8 mouse cellular contexts compared by ENCODE assay signal in genomic region chr9:65101686-65102376, GRCm38 (mm10). TPM values are rescaled to one million over a fixed set of nuclear protein-coding genes. Genes with fewer than 3 reads are reported as not detected.
DNase-seq lines count a peak whose midpoint lies in the region; ATAC-seq and TF ChIP-seq lines count a peak whose summit lies in the region.

No protein-coding gene starts in this region.

- H3K36me3 ChIP-seq in kidney, adult 2 months (ENCODE audit: control insufficient read depth, insufficient read depth, low read length): no peaks in the 10 kb centered on the region
- H3K36me3 ChIP-seq in forebrain, embryonic 12.5 days (replicated peaks): no peaks in the 10 kb centered on the region
- H3K36me3 ChIP-seq in limb, embryonic 13.5 days: no peaks in the 10 kb centered on the region
- no peaks in the 10 kb centered on the region for H3K36me3 ChIP-seq in midbrain, postnatal 0 days (ENCODE audit: insufficient read depth, low read length)

- peaks cover 1% of the 10 kb centered on the region for H3K27me3 ChIP-seq in kidney, adult 2 months (replicated peaks; ENCODE audit: control insufficient read depth, insufficient read depth, low read length)
- H3K27me3 ChIP-seq in forebrain, embryonic 12.5 days: no peaks in the 10 kb centered on the region; the same call in 1 of the 2 replicates
- H3K27me3 ChIP-seq in limb, embryonic 13.5 days: 0 out of 2 replicates have a peak, but pooled peaks cover 3% of the 10 kb centered on the region
- H3K27me3 ChIP-seq in midbrain, postnatal 0 days (ENCODE audit: insufficient read depth, low read length): no peaks in the 10 kb centered on the region

- intact Hi-C loops in heart, postnatal 14 days (cut with DNase I): no loop called here

- under 1% methylated on average over 39 of the region's 39 CpGs for WGBS in kidney, adult 2 months
- under 1% methylated on average over 39 of the region's 39 CpGs for WGBS in forebrain, embryonic 12.5 days
- under 1% methylated on average over 39 of the region's 39 CpGs for WGBS in limb, embryonic 13.5 days
- under 1% methylated on average over 38 of the region's 39 CpGs for WGBS in midbrain, postnatal 0 days

- no peak for DNase-seq in kidney, adult 2 months
- no peak for DNase-seq in kidney, postnatal 25 days
- peak; percentile 73 for DNase-seq in brain, embryonic 14.5 days (ENCODE audit: low read depth)
- DNase-seq in heart, postnatal 14 days: peak; percentile 50 to 62
- peak; percentile 49 for DNase-seq in midbrain, postnatal 0 days (ENCODE audit: low spot score)
- DNase-seq in urinary bladder, postnatal 4 days (ENCODE audit: low spot score in 2 of 2): peak; percentile 63 to 71

- peak overlapping the region; percentile 40 for H3K4me3 ChIP-seq in kidney, adult 2 months (ENCODE audit: insufficient read depth, low read depth, low read length)
- peak overlapping the region; percentile 85 for H3K4me3 ChIP-seq in forebrain, embryonic 12.5 days (replicated peaks)
- peak overlapping the region; percentile 87 for H3K4me3 ChIP-seq in limb, embryonic 13.5 days
- peak overlapping the region; percentile 81 for H3K4me3 ChIP-seq in midbrain, postnatal 0 days (ENCODE audit: low read depth, low read length)

- H3K9me3 ChIP-seq in forebrain, embryonic 12.5 days: peaks cover 6% of the 10 kb centered on the region; the same call in 1 of the 2 replicates
- peaks cover 3% of the 10 kb centered on the region; the same call in 1 of the 2 replicates for H3K9me3 ChIP-seq in limb, embryonic 13.5 days
- no peaks in the 10 kb centered on the region for H3K9me3 ChIP-seq in midbrain, postnatal 0 days (ENCODE audit: low read length)

- peak overlapping the region; percentile 81 for H3K9ac ChIP-seq in forebrain, embryonic 12.5 days
- peak overlapping the region; percentile 88 for H3K9ac ChIP-seq in limb, embryonic 13.5 days
- H3K9ac ChIP-seq in midbrain, postnatal 0 days (replicated peaks; ENCODE audit: low read length, poor library complexity, severe bottlenecking): peak overlapping the region; percentile 96

- H3K4me2 ChIP-seq in forebrain, embryonic 12.5 days: peak overlapping the region; percentile 94
- H3K4me2 ChIP-seq in limb, embryonic 13.5 days (replicated peaks): peak overlapping the region; percentile 98
- peak overlapping the region; percentile 93 for H3K4me2 ChIP-seq in midbrain, postnatal 0 days (ENCODE audit: low read depth, low read length, poor library complexity, severe bottlenecking)

- TF ChIP-seq CTCF in kidney, adult 2 months (conservative IDR thresholded peaks at IDR 0.05; ENCODE audit: insufficient read depth, insufficient read length, low read depth, low read length): no peak
- no peak for TF ChIP-seq CTCF in brain, embryonic 14.5 days (IDR thresholded peaks at IDR 0.05; ENCODE audit: borderline replicate concordance, extremely low read depth, insufficient read depth, insufficient read length)
- no peak for TF ChIP-seq CTCF in midbrain, postnatal 0 days (IDR thresholded peaks at IDR 0.05)

- H3K4me1 ChIP-seq in kidney, adult 2 months (ENCODE audit: control insufficient read depth, insufficient read depth, low read length): 0 out of 2 replicates have a peak, but pooled peaks cover 3% of the 10 kb centered on the region
- H3K4me1 ChIP-seq in forebrain, embryonic 12.5 days: peaks cover 21% of the 10 kb centered on the region
- H3K4me1 ChIP-seq in limb, embryonic 13.5 days: peaks cover 42% of the 10 kb centered on the region
- 0 out of 2 replicates have a peak, but pooled peaks cover 6% of the 10 kb centered on the region for H3K4me1 ChIP-seq in midbrain, postnatal 0 days (ENCODE audit: insufficient read depth, low read length)

- H3K27ac ChIP-seq in kidney, adult 2 months (ENCODE audit: insufficient read depth, low read depth, low read length): no peak overlapping the region
- H3K27ac ChIP-seq in forebrain, embryonic 12.5 days: peak overlapping the region; percentile 83
- peak overlapping the region; percentile 83 for H3K27ac ChIP-seq in limb, embryonic 13.5 days
- H3K27ac ChIP-seq in midbrain, postnatal 0 days (ENCODE audit: low read depth, low read length): peak overlapping the region; percentile 91

- peak; percentile 73 for ATAC-seq in forebrain, embryonic 12.5 days (ENCODE audit: low FRiP score)
- peak; percentile 69 for ATAC-seq in limb, embryonic 13.5 days (ENCODE audit: low FRiP score, low read depth)
- ATAC-seq in midbrain, postnatal 0 days (ENCODE audit: low FRiP score): peak; percentile 74

- no peak for TF ChIP-seq POLR2A in kidney, adult 2 months (IDR thresholded peaks at IDR 0.05; ENCODE audit: low read depth, low read length)
- TF ChIP-seq POLR2A in brain, embryonic 14.5 days (IDR thresholded peaks at IDR 0.05; ENCODE audit: borderline replicate concordance, extremely low read depth, insufficient read depth, insufficient read length, poor library complexity, severe bottlenecking): 0 out of 2 replicates have a peak, but pooled peaks have one; percentile 11

RNA-seq across cellular contexts. Expression of gene Igdcc4, which starts 0.5 kb away (rescaled TPM):
- polyA plus RNA-seq in kidney, adult 2 months (2012; rRNA removed): 0.57 and 0.83 TPM in 2 replicates
- 26.2 and 33.3 TPM in 2 replicates for polyA plus RNA-seq in brain, embryonic 14.5 days (2012; rRNA removed)
- polyA plus RNA-seq in forebrain, embryonic 12.5 days (2016; fragmentation: Nextera tagmentation; extraction: Ambion mirVana): 14.1 and 14.4 TPM in 2 replicates
- 10 to 100 TPM in 1 of 2 experiments, 1 to 10 TPM in 1; 8.6 to 10.5 TPM for total RNA-seq in heart, postnatal 14 days (2021)
- 24.7 and 27.6 TPM in 2 replicates for polyA plus RNA-seq in limb, embryonic 13.5 days (2015; fragmentation: Nextera tagmentation; extraction: Ambion mirVana)
- 46.6 and 52.9 TPM in 2 replicates for total RNA-seq in midbrain, postnatal 0 days (2014; rRNA removed)
- 11.1 and 11.9 TPM in 2 replicates for polyA plus RNA-seq in midbrain, postnatal 0 days (2015; fragmentation: Nextera tagmentation; extraction: Ambion mirVana)

RNA-seq across cellular contexts. Expression of gene Igdcc3, which starts 39.2 kb away (rescaled TPM):
- polyA plus RNA-seq in kidney, adult 2 months (2012; rRNA removed): 0.72 and 0.94 TPM in 2 replicates
- polyA plus RNA-seq in brain, embryonic 14.5 days (2012; rRNA removed): 15.0 and 19.6 TPM in 2 replicates
- 40.0 and 40.8 TPM in 2 replicates for polyA plus RNA-seq in forebrain, embryonic 12.5 days (2016; fragmentation: Nextera tagmentation; extraction: Ambion mirVana)
- total RNA-seq in heart, postnatal 14 days (2021): under 1 TPM; 0.22 to 0.24 TPM
- 1.2 and 2.1 TPM in 2 replicates for polyA plus RNA-seq in limb, embryonic 13.5 days (2015; fragmentation: Nextera tagmentation; extraction: Ambion mirVana)
- 5.3 and 7.7 TPM in 2 replicates for total RNA-seq in midbrain, postnatal 0 days (2014; rRNA removed)
- polyA plus RNA-seq in midbrain, postnatal 0 days (2015; fragmentation: Nextera tagmentation; extraction: Ambion mirVana): 6.4 and 6.6 TPM in 2 replicates

Comparison
In these comparisons a context has a peak if more than half of its experiments do, and no peak if none do; other contexts are left out.
1. DNase-seq: peak in brain, embryonic 14.5 days (single experiment), heart, postnatal 14 days (2 of 2), midbrain, postnatal 0 days (single experiment) and urinary bladder, postnatal 4 days (2 of 2); none in kidney, adult 2 months (single experiment) and kidney, postnatal 25 days (0 of 2).
2. Peak in every context shown above with its lines, with median percentiles within 50 percentile points of each other: H3K4me3 ChIP-seq, ATAC-seq, H3K4me2 ChIP-seq and H3K9ac ChIP-seq.